In genomic region chrX:142898295-142898887, GRCm38 (mm10) we compare ENCODE assay signal across 16 mouse cellular contexts.
"Had no signal": no experiment of that assay in that cellular context is flagged by ENCODE, and none has a peak within 500 bp of the region (broad histone marks: within the 10 kb centered on the region; RNA-seq: fewer than 3 reads in every experiment).

No protein-coding gene starts in this region.

- H3K9ac ChIP-seq: limb, embryonic 12.5 days; liver, embryonic 13.5 days; liver, postnatal 0 days; lung, embryonic 15.5 days; midbrain, embryonic 13.5 days; neural tube, embryonic 15.5 days; stomach, embryonic 15.5 days had no signal

- ATAC-seq: liver, postnatal 0 days; midbrain, embryonic 13.5 days had no signal

- H3K4me2 ChIP-seq: limb, embryonic 12.5 days; liver, embryonic 13.5 days; lung, embryonic 15.5 days; midbrain, embryonic 13.5 days; neural tube, embryonic 15.5 days; stomach, embryonic 15.5 days had no signal

- H3K4me3 ChIP-seq: limb, embryonic 12.5 days; liver, embryonic 13.5 days; lung, embryonic 15.5 days; midbrain, embryonic 13.5 days; neural tube, embryonic 15.5 days; stomach, embryonic 15.5 days had no signal

- H3K4me1 ChIP-seq: limb, embryonic 12.5 days; liver, embryonic 13.5 days; lung, embryonic 15.5 days; midbrain, embryonic 13.5 days; neural tube, embryonic 15.5 days; stomach, embryonic 15.5 days had no signal

- DNase-seq: kidney, postnatal 36 days; layer of hippocampus, adult 9-11 months; liver; liver, embryonic 13.5 days; liver, postnatal 0 days; lung, postnatal 14 days; retina, postnatal 1 day; right cerebral cortex, postnatal 4 days; spleen, adult 18-20 months; thymus, postnatal 14 days had no signal

- H3K36me3 ChIP-seq: limb, embryonic 12.5 days; liver, embryonic 13.5 days; lung, embryonic 15.5 days; midbrain, embryonic 13.5 days; neural tube, embryonic 15.5 days; stomach, embryonic 15.5 days had no signal

- H3K9me3 ChIP-seq: limb, embryonic 12.5 days; liver, embryonic 13.5 days; lung, embryonic 15.5 days; midbrain, embryonic 13.5 days; neural tube, embryonic 15.5 days; stomach, embryonic 15.5 days had no signal

- H3K27me3 ChIP-seq: liver, embryonic 13.5 days; stomach, embryonic 15.5 days had no signal

- H3K27ac ChIP-seq: kidney, postnatal 0 days; limb, embryonic 12.5 days; liver, embryonic 13.5 days; lung, embryonic 15.5 days; midbrain, embryonic 13.5 days; neural tube, embryonic 15.5 days; stomach, embryonic 15.5 days had no signal
